14 mouse cellular contexts compared by ENCODE assay signal in the genomic region with DNA sequence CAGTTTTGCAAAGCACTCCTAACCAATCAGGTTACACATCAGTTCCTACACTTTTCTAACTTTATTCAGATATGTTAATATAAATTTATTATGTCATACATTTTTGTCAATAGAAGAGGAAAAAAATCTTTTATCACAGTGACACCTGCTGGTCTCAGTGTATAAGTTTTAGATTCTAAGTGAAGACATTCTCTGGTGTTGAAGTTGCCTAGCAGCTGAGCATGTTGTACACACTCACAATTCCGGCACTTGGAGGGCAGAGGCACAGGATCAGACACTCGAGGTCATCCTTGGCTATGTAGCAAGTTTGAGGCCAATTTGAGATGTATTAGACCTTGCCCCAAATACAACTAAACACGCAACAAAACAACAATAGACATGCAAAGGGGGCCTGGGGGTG. TPM values are rescaled to one million over a fixed set of nuclear protein-coding genes. Genes with fewer than 3 reads are reported as not detected.
DNase-seq lines count a peak whose midpoint lies in the region; ATAC-seq and TF ChIP-seq lines count a peak whose summit lies in the region.
"Had no signal": no experiment of that assay in that cellular context is flagged by ENCODE, and none has a peak within 500 bp of the region (broad histone marks: within the 10 kb centered on the region; RNA-seq: fewer than 3 reads in every experiment).

No protein-coding gene starts in this region.

- no peak for TF ChIP-seq CTCF in kidney, adult 2 months (conservative IDR thresholded peaks at IDR 0.05; ENCODE audit: insufficient read depth, insufficient read length, low read depth, low read length)

- peak; percentile 37 for DNase-seq in embryo, embryonic 11 days
- no peak for DNase-seq in embryo, embryonic 10 days (ENCODE audit: low spot score)
- DNase-seq in kidney, adult 2 months: peak; percentile 31
- peak; percentile 30 for DNase-seq in splenic B cell, adult 2 months (ENCODE audit: low read depth, low spot score)
- no peak for DNase-seq in ovary, postnatal 36 days (ENCODE audit: low spot score)
- DNase-seq: adrenal gland, postnatal 25 days; cerebellum, adult 2 months; thymus, postnatal 4 days had no signal

- H3K4me2 ChIP-seq in kidney, embryonic 16.5 days (replicated peaks; ENCODE audit: low read depth, low read length): no peak overlapping the region
- H3K4me2 ChIP-seq in midbrain, embryonic 15.5 days: no peak overlapping the region
- no peak overlapping the region for H3K4me2 ChIP-seq in midbrain, embryonic 13.5 days (replicated peaks)
- H3K4me2 ChIP-seq: embryonic facial prominence, embryonic 15.5 days; heart, embryonic 11.5 days; hindbrain, embryonic 12.5 days had no signal

- H3K27me3 ChIP-seq in kidney, adult 2 months (replicated peaks; ENCODE audit: control insufficient read depth, insufficient read depth, low read length): no peaks in the 10 kb centered on the region
- H3K27me3 ChIP-seq in kidney, embryonic 16.5 days (ENCODE audit: insufficient read depth, low read length): no peaks in the 10 kb centered on the region
- H3K27me3 ChIP-seq in midbrain, embryonic 15.5 days (replicated peaks): no peaks in the 10 kb centered on the region
- H3K27me3 ChIP-seq in midbrain, embryonic 13.5 days: no peaks in the 10 kb centered on the region
- H3K27me3 ChIP-seq in splenic B cell, adult 2 months (ENCODE audit: control insufficient read depth, insufficient read depth, low read length, poor library complexity, severe bottlenecking): no peaks in the 10 kb centered on the region
- H3K27me3 ChIP-seq: embryonic facial prominence, embryonic 15.5 days; hindbrain, embryonic 12.5 days had no signal

- H3K27ac ChIP-seq in kidney, adult 2 months (ENCODE audit: insufficient read depth, low read depth, low read length): no peak overlapping the region
- H3K27ac ChIP-seq in kidney, embryonic 16.5 days (ENCODE audit: low read length): no peak overlapping the region
- H3K27ac ChIP-seq in midbrain, embryonic 15.5 days: no peak overlapping the region
- no peak overlapping the region for H3K27ac ChIP-seq in midbrain, embryonic 13.5 days
- H3K27ac ChIP-seq: embryonic facial prominence, embryonic 15.5 days; hindbrain, embryonic 12.5 days had no signal

- H3K4me1 ChIP-seq in kidney, adult 2 months (ENCODE audit: control insufficient read depth, insufficient read depth, low read length): peaks cover 7% of the 10 kb centered on the region; the same call in 1 of the 2 replicates
- H3K4me1 ChIP-seq in kidney, embryonic 16.5 days (ENCODE audit: insufficient read depth, low read length): peaks cover 10% of the 10 kb centered on the region; the same call in 1 of the 2 replicates
- H3K4me1 ChIP-seq in midbrain, embryonic 15.5 days: no peaks in the 10 kb centered on the region
- no peaks in the 10 kb centered on the region for H3K4me1 ChIP-seq in midbrain, embryonic 13.5 days (replicated peaks)
- H3K4me1 ChIP-seq: embryonic facial prominence, embryonic 15.5 days; hindbrain, embryonic 12.5 days had no signal

- no peak for ATAC-seq in kidney, embryonic 16.5 days (ENCODE audit: low FRiP score, low TSS enrichment)
- ATAC-seq in midbrain, embryonic 15.5 days (replicated peaks): 0 out of 2 replicates have a peak, but pooled peaks have one; percentile 56
- no peak for ATAC-seq in midbrain, embryonic 13.5 days

- no peaks in the 10 kb centered on the region for H3K36me3 ChIP-seq in kidney, adult 2 months (ENCODE audit: control insufficient read depth, insufficient read depth, low read length)
- H3K36me3 ChIP-seq in kidney, embryonic 16.5 days (ENCODE audit: insufficient read depth, low read length): no peaks in the 10 kb centered on the region
- no peaks in the 10 kb centered on the region for H3K36me3 ChIP-seq in midbrain, embryonic 15.5 days (replicated peaks)
- H3K36me3 ChIP-seq in midbrain, embryonic 13.5 days: peaks cover 7% of the 10 kb centered on the region; the same call in 1 of the 2 replicates
- 0 out of 2 replicates have a peak, but pooled peaks cover 1% of the 10 kb centered on the region for H3K36me3 ChIP-seq in splenic B cell, adult 2 months (ENCODE audit: control insufficient read depth, insufficient read depth, low read length, poor library complexity, severe bottlenecking)
- H3K36me3 ChIP-seq: embryonic facial prominence, embryonic 15.5 days; hindbrain, embryonic 12.5 days had no signal

- WGBS in kidney, adult 2 months: 41% methylated on average over 3 of the region's 3 CpGs
- 54% methylated on average over 3 of the region's 3 CpGs for WGBS in kidney, embryonic 16.5 days
- 52% methylated on average over 3 of the region's 3 CpGs for WGBS in midbrain, embryonic 15.5 days
- WGBS in midbrain, embryonic 13.5 days: 65% methylated on average over 3 of the region's 3 CpGs

- TF ChIP-seq POLR2A in kidney, adult 2 months (IDR thresholded peaks at IDR 0.05; ENCODE audit: low read depth, low read length): no peak

- H3K9ac ChIP-seq in kidney, embryonic 16.5 days (replicated peaks; ENCODE audit: low read length): no peak overlapping the region
- no peak overlapping the region for H3K9ac ChIP-seq in midbrain, embryonic 15.5 days
- no peak overlapping the region for H3K9ac ChIP-seq in midbrain, embryonic 13.5 days (replicated peaks)
- H3K9ac ChIP-seq: embryonic facial prominence, embryonic 15.5 days; hindbrain, embryonic 12.5 days had no signal

- no peak overlapping the region for H3K4me3 ChIP-seq in kidney, adult 2 months (ENCODE audit: insufficient read depth, low read depth, low read length)
- no peak overlapping the region for H3K4me3 ChIP-seq in kidney, embryonic 16.5 days (ENCODE audit: low read length)
- no peak overlapping the region for H3K4me3 ChIP-seq in midbrain, embryonic 15.5 days
- H3K4me3 ChIP-seq in midbrain, embryonic 13.5 days (replicated peaks): no peak overlapping the region
- H3K4me3 ChIP-seq: embryonic facial prominence, embryonic 15.5 days; hindbrain, embryonic 12.5 days had no signal

- H3K9me3 ChIP-seq in kidney, embryonic 16.5 days (ENCODE audit: low read length): no peaks in the 10 kb centered on the region
- H3K9me3 ChIP-seq in midbrain, embryonic 15.5 days: no peaks in the 10 kb centered on the region
- no peaks in the 10 kb centered on the region for H3K9me3 ChIP-seq in midbrain, embryonic 13.5 days
- H3K9me3 ChIP-seq: embryonic facial prominence, embryonic 15.5 days; hindbrain, embryonic 12.5 days had no signal

RNA-seq across cellular contexts. Expression of a gene that starts 37.8 kb away (rescaled TPM):
- 7.6 and 7.8 TPM in 2 replicates for polyA plus RNA-seq in kidney, adult 2 months (2012; rRNA removed)
- polyA plus RNA-seq in kidney, embryonic 16.5 days (2015; fragmentation: Nextera tagmentation; extraction: Ambion mirVana): 22.7 and 24.0 TPM in 2 replicates
- polyA plus RNA-seq in midbrain, embryonic 15.5 days (2015; fragmentation: Nextera tagmentation; extraction: Ambion mirVana): 21.0 and 24.4 TPM in 2 replicates
- 28.4 and 30.2 TPM in 2 replicates for polyA plus RNA-seq in midbrain, embryonic 13.5 days (2015; fragmentation: Nextera tagmentation; extraction: Ambion mirVana)

Comparison
In these comparisons a context has a peak if more than half of its experiments do, and no peak if none do; other contexts are left out.
1. DNase-seq: peak in embryo, embryonic 11 days (single experiment), kidney, adult 2 months (single experiment) and splenic B cell, adult 2 months (single experiment); none in embryo, embryonic 10 days (single experiment) and ovary, postnatal 36 days (single experiment).